Mouse (Mus musculus): ENCODE measurements around the gene Cdc25a.

The Cdc25a gene

DNA sequence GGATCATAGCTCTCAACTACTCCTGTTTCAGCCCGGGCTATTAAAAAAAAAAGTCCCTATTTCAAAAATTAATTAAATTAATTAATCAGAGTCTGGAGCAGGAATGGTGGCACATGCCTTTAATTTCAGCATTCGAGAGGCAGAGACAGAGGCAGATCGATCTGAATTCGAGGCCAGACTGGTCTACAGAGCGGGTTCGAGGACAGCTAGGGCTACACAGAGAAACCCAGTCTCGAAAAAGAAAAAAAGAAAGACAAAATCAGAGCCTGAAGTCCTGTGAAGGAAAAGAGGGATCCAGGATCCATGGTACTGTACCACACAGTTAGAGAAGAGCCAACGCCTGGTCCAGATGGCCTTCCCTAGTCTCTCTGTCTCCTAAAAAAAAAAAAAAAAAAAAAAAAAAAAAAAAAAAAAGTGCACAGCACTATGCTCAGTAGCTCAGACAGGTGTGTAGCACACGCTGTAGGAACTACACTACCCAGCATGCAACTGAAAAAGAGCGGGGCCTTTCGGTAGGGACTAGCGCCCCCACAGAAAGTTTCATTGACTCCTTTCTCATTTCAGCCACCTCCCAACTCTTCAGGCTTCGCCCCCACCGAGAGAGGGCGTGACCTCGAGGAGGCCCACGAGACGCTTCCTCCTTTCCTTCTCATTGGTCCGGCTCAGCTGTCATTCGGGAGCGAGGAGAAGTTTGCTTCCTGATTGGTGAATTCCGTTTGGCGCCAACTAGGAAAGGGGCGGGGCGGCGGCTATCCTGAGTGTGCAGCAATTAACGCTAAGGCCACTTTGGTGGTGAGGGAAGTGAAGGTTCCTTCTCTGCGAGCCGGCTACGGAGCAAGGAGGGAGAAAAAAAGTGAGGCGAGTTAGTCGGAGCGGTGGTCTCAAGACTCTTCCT, at the start of gene Cdc25a:
Gene Cdc25a, plus strand, starts transcription at position 783 of the 895 bp plus-strand sequence.
- DNase-seq = peak; percentile 99

DNA sequence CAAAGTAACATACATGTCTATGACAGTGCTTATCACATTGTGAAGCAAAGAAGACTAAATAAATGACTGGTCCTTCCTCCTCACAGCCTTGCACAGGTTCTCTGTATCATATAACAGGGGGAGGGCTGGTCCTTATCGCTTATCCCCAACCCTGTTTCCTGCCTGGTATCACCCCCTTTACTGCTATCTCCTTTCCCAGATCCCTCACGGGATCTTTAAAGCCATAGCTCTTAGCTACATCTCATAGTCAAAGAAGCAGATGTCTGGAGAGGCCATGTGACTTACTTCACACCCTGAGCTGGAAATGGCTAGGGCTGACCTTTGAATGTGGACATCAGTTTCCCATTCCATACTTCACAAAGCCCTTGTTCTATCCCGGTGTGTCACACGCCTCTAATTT, 49.6 kb upstream of the Cdc25a start:
- no peak for DNase-seq

DNA sequence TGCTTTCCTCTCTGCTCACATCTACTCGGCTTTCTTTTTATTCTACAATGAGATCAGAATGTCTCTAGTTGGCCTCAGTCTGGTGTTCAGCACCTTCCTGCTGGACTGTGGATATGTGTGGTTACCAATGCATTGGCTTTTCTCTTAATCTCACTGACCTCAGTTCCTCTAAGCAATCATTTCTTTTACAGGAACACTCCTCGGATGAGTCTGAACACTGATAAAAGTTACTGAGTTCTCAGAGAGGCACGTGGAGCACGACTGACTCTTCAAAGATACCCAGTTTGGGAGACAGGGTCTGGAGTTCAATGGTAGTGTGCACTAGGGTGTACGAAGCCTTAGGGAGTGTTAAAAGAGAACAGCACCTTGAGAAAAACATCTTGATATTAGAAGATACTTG, 49.2 kb upstream of the Cdc25a start:
- DNase-seq = no peak

DNA sequence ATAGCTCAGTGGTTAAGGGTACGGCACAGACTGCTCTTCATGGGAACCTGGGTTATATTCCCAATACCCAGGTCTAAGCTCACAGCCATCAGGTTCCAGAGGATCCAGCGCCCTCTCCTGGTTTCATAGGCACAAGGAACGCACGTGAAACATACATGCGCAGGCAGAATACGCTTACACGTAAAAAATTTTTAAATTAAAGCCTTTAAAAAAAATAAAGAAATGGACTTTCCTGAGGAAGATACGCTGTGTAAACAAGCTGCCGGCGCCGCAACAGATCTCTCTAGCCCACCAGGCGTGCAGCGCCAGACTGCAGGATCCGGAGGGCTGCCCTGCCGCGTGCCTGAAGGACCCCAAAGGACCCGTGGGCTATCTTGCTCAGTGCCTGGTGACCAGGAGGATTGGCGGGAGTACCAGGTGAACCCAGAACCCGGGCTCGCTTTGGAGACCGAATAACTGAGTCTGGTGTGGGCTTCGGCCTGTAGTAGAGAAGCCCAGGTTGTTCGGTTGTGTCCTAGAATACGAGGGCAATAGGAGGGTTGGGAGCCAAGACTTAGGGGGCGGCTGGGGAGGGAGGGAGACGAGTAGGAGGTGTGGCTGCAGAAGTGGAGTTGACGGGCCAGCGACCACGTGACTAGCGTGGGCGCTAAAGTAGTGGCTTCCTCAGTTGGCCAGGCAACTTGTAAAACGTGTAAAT, 42.8 kb upstream of the Cdc25a start, which contains the start of gene Nme6:
Gene Nme6, plus strand, starts transcription at position 359 of the 697 bp plus-strand sequence.
- DNase-seq = peak; percentile 81

DNA sequence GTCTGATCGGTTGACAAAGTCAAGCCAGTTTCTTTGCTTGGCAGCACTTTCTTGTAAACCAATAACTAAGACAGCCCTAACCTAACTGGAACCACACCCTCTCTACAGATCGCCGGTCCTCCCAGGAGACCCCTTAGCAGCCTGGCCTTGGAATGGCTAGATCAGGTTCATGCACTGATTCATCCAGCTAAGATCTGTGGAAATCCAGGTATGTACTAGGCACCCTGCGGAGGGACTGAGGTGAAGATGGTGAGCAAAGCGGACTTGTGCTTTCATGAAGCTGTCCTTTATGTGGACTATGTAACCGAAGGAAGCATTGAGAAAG, 42.3 kb upstream of the Cdc25a start:
- no peak for DNase-seq

DNA sequence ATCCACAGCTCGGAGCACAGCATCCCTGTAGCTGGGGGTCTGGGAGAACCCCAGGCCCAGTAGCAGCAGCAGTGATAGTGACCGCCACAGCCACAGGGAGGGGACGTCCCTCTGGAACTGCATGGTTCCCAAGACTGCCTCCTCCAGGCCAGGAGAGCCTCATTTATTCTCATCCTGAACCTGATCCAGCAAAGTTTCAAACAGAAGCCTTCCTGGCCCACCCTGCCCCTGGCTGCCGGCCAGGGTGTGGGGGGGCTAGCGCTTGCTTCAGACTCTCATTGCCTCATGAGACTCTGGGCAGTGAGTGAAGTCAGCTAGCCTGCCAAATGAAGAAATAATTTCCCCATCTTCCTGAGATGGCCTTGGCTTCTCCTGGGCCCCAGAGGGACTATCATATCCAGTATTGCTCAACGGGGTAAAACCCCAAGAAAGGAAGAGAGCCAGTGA, 26.0 kb upstream of the Cdc25a start, which contains the start of gene Camp:
Gene Camp, minus strand, starts transcription at position 306 of the 447 bp plus-strand sequence.
- no peak for DNase-seq

DNA sequence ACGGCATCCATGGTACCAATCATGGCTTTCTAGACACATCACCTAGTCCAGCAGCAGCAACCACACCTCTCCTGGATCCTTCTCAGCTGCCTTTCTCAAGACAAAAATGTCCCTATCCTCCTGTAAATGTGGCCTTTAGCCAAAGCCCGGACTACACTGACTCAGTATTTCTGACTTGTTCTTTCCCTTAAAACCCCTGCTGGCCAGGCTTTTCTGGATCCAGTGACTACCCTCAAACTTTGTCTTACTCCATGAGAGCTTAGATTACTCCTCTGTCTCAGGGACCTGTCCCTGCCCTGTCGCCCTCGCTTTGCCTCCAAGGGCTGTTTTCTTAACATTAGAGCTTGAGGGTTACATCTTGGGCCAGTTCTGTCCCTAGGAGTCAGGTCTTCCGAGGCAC, 25.3 kb upstream of the Cdc25a start:
- DNase-seq = no peak

DNA sequence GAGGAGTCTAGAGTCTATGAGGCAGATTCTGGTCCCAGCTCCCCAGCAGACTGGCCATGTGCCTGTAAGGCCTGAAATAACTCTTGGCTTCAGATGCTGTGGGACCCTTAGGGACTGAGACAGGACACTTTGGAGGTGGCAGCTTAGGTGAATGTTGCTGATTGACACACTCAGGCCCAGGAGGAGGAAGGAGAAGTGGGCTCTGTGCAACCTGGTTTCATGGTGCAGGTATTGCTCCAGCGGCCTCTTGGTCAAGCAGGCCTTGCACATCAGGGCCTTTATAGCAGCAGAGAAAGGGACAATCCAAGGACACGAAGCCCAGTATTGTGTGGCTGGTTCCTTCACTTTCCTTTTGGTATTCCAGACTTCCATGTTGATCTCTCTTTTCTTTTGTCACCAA, 21.0 kb upstream of the Cdc25a start:
- no peak for DNase-seq

DNA sequence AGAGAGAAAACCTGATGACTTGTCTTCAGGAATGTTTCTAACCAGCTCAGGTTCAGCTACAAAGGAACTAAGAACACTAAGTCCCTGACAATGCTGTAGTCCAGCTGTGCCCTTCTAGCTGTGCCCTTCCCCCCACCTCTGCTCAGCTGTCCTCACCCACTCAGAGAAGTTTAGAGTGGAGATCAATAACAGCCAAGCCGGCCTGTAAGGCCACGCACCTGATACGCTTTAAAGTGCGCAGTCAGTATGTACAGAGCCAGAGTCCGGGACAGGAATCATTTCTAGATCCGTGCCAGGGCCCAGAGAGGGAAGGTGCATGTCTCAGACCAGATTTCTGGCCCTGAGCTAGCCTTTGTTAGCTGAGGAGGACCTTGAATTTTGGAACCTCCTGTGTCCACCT, 19.4 kb upstream of the Cdc25a start:
- DNase-seq = no peak

DNA sequence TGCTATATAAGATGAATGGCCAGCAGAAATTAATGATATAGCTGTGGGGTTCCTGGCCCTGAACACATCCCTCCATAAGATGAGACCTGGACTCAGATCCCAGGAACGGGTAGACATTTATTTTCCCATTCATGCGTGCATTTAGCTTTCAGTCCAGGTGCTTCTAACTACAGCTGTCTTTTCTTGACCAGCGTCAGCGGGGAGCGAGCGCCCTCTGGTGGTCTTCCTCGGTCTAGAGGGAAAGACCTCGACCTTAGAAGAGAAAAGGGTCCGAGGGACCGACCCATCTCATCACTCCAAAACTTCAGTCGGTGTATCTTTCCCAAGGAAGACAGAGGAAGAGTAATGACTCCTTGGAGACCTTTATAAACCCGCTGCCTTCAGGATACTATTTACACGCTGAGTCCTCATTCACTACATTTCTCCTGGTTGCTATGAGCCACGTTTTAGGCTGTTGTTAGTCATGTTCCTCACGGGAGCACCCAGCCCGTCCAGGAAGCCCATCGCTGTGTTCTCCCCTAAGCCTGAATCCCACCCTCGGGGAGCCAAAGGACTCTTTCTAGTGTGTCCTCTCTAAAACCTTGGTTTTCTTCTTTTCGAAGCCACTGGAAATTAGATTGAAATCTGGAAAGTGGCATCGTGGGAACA, 12.9 kb upstream of the Cdc25a start:
- DNase-seq = peak; percentile 44

DNA sequence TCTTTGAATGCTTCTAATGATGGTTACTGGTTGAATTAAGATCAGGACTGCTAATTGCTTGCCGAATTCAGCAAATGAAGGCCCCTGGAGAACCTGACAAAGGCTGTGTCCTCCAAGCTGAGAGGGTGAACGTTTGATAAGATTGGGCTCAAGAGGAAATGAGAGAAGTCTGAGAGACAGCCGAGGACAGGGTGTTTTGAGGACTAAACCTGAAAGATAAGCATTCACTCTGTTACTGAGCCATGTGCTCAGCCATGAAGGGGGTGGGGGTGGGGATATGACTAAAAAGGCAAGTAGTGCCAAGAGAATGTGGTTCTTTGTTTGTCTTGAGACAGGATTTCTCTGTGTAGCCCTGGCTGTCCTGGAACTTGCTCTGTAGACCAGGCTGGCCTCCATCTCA, 12.3 kb upstream of the Cdc25a start:
- DNase-seq = no peak

DNA sequence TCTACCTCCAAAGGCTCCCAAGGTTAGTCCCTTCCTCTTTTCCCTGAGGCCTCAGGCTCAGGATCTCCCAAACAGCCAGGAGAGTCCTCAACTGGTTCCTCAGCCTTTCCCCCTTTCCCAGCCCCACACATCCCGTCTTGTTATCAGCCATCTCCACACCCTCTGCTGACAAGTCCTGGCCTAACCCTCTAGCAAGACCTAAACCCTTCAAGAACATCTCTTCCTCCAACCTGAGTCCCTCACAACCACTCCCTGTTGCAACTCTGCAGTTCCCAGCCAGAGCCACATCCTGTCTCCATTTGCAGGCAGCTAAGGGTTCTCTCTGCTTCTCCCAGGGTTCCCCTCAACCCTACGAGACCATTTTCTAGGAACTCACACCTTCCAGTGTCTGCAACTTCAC, 9.2 kb upstream of the Cdc25a start:
- DNase-seq = no peak

DNA sequence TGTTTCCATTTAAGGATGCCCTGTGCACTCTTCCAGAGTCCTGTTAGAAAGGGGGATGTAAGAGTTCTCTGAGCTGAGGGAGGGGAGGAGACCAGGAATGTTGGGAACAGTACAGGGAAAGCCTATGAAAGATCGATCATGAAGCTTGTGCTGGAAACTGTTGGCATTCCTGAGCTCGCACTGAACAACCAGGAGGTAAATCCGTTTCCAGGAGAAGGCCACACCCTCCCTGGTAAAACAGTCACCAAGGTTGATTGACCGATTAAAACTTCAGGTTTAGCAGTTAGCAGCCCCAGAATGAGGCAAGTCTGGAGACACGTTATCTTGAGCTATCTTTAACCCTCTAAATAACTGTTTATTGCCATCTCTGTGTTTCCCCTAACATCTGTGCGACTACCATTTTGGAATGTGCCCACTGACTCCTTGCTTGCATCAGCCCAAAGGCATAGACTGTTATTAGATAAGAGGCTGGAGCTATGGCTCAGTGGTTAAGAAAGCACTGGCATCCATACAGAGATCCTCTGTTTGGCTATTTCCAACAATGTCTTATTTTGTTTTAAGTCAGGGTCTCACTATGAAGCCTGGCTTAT, 4.3 kb upstream of the Cdc25a start:
- DNase-seq = peak; percentile 51

DNA sequence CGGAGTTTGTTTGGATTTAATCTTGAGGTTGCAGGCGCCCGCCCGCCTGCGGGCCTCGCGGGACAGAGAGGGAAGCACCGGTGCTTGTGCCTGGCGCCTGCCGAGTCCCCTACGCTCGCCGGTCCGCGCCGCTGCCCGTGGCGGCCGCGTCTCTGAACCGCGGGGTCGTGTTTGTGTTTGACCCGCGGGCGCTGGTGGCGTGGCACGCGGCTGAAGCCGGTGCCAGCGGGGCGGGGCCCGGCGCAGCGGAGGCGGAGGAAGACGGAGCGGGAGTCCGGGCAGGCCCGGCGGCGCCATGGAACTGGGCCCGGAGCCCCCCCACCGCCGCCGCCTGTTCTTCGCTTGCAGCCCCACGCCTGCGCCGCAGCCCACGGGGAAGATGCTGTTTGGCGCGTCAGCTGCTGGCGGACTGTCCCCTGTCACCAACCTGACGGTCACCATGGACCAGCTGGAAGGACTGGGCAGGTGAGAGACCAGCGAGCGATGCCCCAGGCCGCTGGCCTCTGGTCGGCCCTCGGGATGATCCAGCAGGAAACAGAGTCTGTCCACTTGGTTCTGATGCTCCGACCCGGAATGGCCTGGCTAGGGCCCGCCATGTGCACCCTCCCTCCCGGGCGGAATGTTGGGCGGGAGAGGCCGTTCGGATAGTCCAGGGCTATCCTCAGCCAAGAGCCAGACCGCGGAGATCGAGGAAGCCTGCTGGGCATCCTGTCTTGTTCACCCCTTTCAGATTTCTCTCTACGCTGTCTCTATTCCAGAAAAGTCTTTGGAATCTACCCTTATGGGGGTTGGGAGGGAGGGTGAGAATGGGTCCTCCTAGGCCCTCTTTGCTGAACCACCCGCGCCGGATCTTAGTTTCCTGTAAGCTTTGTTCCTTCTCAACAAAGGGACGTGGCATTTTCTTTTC, 569 bp downstream of the Cdc25a start:
- DNase-seq = peak; percentile 56

DNA sequence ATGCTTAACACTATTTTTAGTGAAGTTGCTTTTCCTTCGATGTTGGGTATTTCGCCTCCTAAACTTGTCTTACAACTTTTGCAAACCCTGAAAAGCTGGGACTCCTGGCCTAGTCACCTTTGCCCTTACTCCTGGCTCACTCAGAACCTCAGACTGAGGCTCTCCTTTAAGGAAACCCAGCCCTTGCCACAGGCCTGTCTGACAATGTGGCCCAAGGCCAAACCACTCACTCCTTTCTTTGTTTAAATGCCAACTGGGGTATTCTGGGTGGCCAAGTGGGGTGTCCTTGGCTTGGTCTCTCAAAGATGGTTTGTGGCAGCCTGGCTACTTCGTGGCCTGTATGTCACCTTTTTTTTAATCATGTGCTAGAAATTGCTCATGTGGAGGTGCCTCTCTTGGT, 1.4 kb downstream of the Cdc25a start:
- peak; percentile 40 for DNase-seq

DNA sequence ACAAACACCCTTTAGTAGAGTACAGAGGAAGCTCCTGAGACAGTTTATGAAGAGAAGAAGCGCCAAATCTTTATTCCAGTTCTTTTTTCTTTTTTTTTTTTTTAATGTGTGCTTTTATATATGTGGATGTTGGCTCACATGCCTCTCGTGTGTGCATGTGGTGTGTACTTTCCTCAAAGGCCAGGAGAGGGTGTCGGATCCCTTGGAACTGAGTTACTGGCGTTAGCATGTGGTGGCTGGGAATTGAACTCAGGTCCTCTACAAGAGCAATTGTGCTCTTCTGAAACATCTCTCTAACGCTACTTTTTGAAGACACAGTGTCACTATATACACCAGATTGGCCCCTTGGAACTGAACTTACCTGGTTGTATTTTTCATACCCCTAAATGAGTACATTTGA, 2.3 kb downstream of the Cdc25a start:
- no peak for DNase-seq

DNA sequence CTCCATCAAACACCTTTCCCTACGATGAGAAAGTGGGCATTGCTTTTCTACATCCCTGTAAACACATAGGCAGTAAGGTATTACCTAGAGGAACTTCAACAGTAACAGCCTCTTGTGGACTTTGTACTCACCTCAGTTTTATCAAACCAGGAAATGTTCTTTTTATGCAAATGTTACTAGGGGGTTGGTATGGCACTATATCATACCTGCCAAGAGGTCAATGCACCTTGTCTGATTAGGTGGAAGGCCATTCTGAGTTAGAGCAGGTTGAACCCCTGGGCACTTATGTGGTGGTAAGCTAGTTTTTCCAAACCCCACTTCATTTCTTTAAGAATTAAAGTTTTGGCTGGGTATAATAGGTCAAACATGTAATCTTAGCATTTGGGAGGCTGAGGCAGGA, 3.9 kb downstream of the Cdc25a start:
- DNase-seq = no peak

DNA sequence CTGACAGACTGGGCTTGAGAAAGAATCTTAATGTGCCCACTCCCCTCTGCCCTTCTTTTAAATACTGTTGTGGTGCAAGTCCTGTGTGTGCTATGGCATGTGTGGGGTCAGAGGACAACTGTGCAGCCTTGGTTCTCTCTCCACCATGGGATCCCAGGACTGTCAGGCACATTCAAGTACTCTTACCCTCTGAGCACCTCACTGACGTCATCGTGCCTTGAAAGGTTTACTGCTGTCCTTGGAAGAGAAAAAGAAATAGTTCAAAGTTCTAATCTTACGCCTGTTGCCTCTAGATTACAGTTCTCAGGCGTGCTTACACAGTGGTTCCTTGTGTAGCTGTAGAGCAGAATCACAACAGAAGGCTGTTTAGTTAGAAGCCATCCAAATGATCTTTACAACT, 10.9 kb downstream of the Cdc25a start:
- DNase-seq = no peak

DNA sequence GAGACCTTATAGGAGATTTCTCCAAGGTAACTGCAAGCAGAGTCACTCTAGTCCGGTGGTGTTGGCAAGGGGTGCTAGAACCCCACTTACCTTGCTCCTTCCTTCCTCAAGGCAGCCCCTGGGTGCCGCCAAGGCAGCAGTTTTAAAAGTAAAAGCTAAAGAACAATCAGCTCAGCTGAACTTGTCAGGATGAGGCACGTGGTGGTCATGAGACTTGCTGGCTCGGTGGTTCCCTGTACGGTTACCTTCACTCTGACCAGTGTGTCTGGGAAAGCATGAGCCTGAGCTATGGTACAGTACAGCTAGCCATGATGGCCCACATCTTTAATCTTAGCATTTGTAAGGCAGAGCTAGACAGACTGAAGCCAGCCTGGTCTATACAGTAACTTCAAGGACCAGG, 11.9 kb downstream of the Cdc25a start:
- peak; percentile 47 for DNase-seq

DNA sequence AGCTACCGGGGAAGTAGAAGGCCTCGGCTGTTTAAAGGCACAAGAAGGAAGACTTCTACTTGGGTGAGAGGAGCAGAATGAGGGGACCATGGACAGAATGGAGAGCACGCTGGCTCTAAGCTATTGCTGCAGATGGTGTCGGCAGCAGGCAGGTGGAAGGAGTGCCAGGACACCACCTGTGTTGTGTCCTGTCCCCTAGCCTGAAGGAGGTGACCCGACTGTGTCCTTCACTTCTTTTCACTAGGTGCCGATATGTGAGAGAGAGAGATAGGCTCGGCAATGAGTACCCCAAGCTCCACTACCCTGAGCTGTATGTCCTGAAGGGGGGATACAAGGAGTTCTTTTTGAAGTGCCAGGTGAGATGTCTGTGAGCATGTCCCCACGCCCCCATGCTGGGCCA, 16.1 kb downstream of the Cdc25a start:
- DNase-seq = no peak

DNA sequence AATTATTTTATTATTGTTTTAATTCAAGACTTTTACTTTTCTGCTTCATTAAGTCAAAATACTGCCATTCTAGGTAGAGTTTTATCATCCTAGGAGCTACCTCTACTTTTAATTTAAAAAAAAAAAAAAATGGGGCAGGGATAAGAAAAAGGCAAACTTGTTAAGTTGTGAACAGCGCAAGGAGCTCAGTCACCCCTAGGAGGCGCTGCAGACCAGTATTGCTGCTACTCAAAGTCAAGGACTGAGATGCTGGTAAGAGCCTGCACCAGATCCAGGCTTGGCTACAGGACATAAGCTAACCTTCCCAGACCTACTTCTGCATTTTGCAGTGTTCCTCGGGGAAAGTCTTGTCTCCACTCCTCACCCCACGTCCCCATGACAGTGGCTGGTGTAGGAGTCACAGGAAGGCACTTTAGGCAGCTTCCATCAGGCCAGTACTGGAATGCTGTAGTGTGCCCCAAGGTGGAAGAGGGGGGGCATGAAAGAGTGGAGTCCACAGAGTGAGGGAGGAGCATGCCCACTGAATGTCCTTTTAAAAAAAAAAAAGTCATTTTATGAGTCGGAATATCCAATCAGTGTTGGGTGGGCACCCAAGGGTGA, 17.4 kb downstream of the Cdc25a start:
- DNase-seq = peak; percentile 71

All from kidney, adult 11 months (tissue).